In genomic region chr15:77412695-77413094, GRCm38 (mm10) we compare ENCODE assay signal across 18 mouse cellular contexts. TPM values are rescaled to one million over a fixed set of nuclear protein-coding genes. Genes with fewer than 3 reads are reported as not detected.
DNase-seq lines count a peak whose midpoint lies in the region; ATAC-seq and TF ChIP-seq lines count a peak whose summit lies in the region.
"Not testable (repeated sequence)": the region's sequence is repeated elsewhere in the genome, so short reads cannot be mapped to it uniquely, and the experiment has no call there.
"Had no signal": no experiment of that assay in that cellular context is flagged by ENCODE, and none has a peak within 500 bp of the region (broad histone marks: within the 10 kb centered on the region; RNA-seq: fewer than 3 reads in every experiment).

No protein-coding gene starts in this region.

- not testable (repeated sequence) for H3K4me2 ChIP-seq in intestine, embryonic 15.5 days (replicated peaks); liver, embryonic 14.5 days (ENCODE audit: low read depth); stomach, postnatal 0 days (replicated peaks; ENCODE audit: low read depth)

- H3K27ac ChIP-seq in cortical plate, adult 2 months (ENCODE audit: insufficient read depth, low read length); intestine, embryonic 15.5 days; liver, embryonic 14.5 days; stomach, postnatal 0 days (replicated peaks): not testable (repeated sequence)

- not testable (repeated sequence) for TF ChIP-seq EP300 in liver, embryonic 14.5 days (IDR thresholded peaks at IDR 0.05; ENCODE audit: low read depth); stomach, postnatal 0 days (optimal IDR thresholded peaks at IDR 0.05)

- not testable (repeated sequence) for H3K4me1 ChIP-seq in cortical plate, adult 2 months (ENCODE audit: control insufficient read depth, insufficient read depth, low read length); intestine, embryonic 15.5 days (replicated peaks); liver, embryonic 14.5 days (replicated peaks; ENCODE audit: control insufficient read depth in 2 of 2, insufficient read depth in 2 of 2, low read length in 1 of 2); stomach, postnatal 0 days (replicated peaks; ENCODE audit: control insufficient read depth, insufficient read depth)

- DNase-seq in 416B (ENCODE audit: low read depth) (peak; percentile 3), NIH3T3 (ENCODE audit: low read depth) (peak; percentile 58)
- peak; percentile 82 for DNase-seq in heart, adult 11 months
- not testable (repeated sequence) for DNase-seq in liver, embryonic 14.5 days (ENCODE audit: low read depth in 3 of 3, low spot score in 3 of 3); stomach, postnatal 0 days (ENCODE audit: low spot score)

- 0 out of 2 replicates have a peak, but pooled peaks have one; percentile 32 for ATAC-seq in intestine, embryonic 15.5 days
- ATAC-seq in liver, embryonic 14.5 days (ENCODE audit: insufficient read depth): not testable (repeated sequence)
- 0 out of 2 replicates have a peak, but pooled peaks have one; percentile 60 for ATAC-seq in megakaryocyte-erythroid progenitor cell, adult 5-6 weeks (replicated peaks; ENCODE audit: low FRiP score, low TSS enrichment, poor library complexity, severe bottlenecking)
- peak; percentile 30 for ATAC-seq in stomach, postnatal 0 days (ENCODE audit: low FRiP score, low TSS enrichment)

- not testable (repeated sequence) for H3K4me3 ChIP-seq in cortical plate, adult 2 months (ENCODE audit: insufficient read depth, low read length); intestine, embryonic 15.5 days (replicated peaks); liver, embryonic 14.5 days (ENCODE audit: insufficient read depth in 1 of 2, low read depth in 2 of 2, low read length in 2 of 2); stomach, postnatal 0 days (ENCODE audit: low read depth, low read length)

- H3K27me3 ChIP-seq in intestine, embryonic 15.5 days (replicated peaks); liver, embryonic 14.5 days (ENCODE audit: control insufficient read depth, insufficient read depth, low read length); stomach, postnatal 0 days (ENCODE audit: control insufficient read depth, insufficient read depth, low read length): not testable (repeated sequence)

- 22% methylated on average over 4 of the region's 4 CpGs for WGBS in intestine, embryonic 15.5 days
- WGBS in liver, embryonic 14.5 days (ENCODE audit: insufficient replicate concordance): 19% methylated on average over 4 of the region's 4 CpGs
- 24% methylated on average over 4 of the region's 4 CpGs for WGBS in stomach, postnatal 0 days

- TF ChIP-seq CTCF in cortical plate, adult 2 months (IDR thresholded peaks at IDR 0.05; ENCODE audit: extremely low read depth, insufficient read depth, low read length): 0 out of 2 replicates have a peak, but pooled peaks have one; percentile 15
- peak; percentile 33; the same call in 1 of the 2 replicates for TF ChIP-seq CTCF in liver, embryonic 14.5 days (IDR thresholded peaks at IDR 0.05; ENCODE audit: low read depth)
- TF ChIP-seq CTCF in stomach, postnatal 0 days (IDR thresholded peaks at IDR 0.05; ENCODE audit: low read depth): peak; percentile 63

- TF ChIP-seq POLR2A in cortical plate, adult 2 months (IDR thresholded peaks at IDR 0.05; ENCODE audit: extremely low read depth, insufficient read depth, low read length): not testable (repeated sequence)

- not testable (repeated sequence) for H3K9me3 ChIP-seq in intestine, embryonic 15.5 days; liver, embryonic 14.5 days (ENCODE audit: control insufficient read depth, low read length); stomach, postnatal 0 days (ENCODE audit: control insufficient read depth, low read length)

- H3K36me3 ChIP-seq in intestine, embryonic 15.5 days; liver, embryonic 14.5 days (replicated peaks; ENCODE audit: control insufficient read depth, insufficient read depth, low read depth); stomach, postnatal 0 days (ENCODE audit: control insufficient read depth, insufficient read depth, low read length): not testable (repeated sequence)

- not testable (repeated sequence) for H3K9ac ChIP-seq in intestine, embryonic 15.5 days; liver, embryonic 14.5 days (replicated peaks); stomach, postnatal 0 days (ENCODE audit: low read length)

RNA-seq across cellular contexts. Expression of gene Apol9a, which starts 1.8 kb away (rescaled TPM):
- 0.40 and 0.46 TPM in 2 replicates for polyA plus RNA-seq in cortical plate, adult 2 months (2012; rRNA removed)
- polyA plus RNA-seq in intestine, embryonic 15.5 days (2015; fragmentation: Nextera tagmentation; extraction: Ambion mirVana): 0.39 and 0.40 TPM in 2 replicates
- polyA plus RNA-seq in liver, embryonic 14.5 days (2012; rRNA removed): not detected in 2 replicates
- not detected in 2 replicates for polyA plus RNA-seq in liver, embryonic 14.5 days (2014; fragmentation: Nextera tagmentation; extraction: Ambion mirVana)
- not detected in 2 replicates for total RNA-seq in megakaryocyte-erythroid progenitor cell, adult 5-6 weeks (2014; fragmentation: Nextera tagmentation)
- total RNA-seq in megakaryocyte-erythroid progenitor cell, adult 5-6 weeks (2017): 0.99 TPM in 1 of 2 replicates, not detected in the other
- 2.3 and 3.1 TPM in 2 replicates for polyA plus RNA-seq in stomach, postnatal 0 days (2015; fragmentation: Nextera tagmentation; extraction: Ambion mirVana)
- total RNA-seq: gastrocnemius, postnatal 25 days; layer of hippocampus, postnatal 36 days had no signal
- polyA plus RNA-seq: forebrain, embryonic 12.5 days; G1E had no signal

RNA-seq across cellular contexts. Expression of gene Apol7a, which starts 13.8 kb away (rescaled TPM):
- polyA plus RNA-seq in cortical plate, adult 2 months (2012; rRNA removed): 1.1 and 1.2 TPM in 2 replicates
- 7.8 TPM in 2 replicates for polyA plus RNA-seq in intestine, embryonic 15.5 days (2015; fragmentation: Nextera tagmentation; extraction: Ambion mirVana)
- polyA plus RNA-seq in liver, embryonic 14.5 days (2012; rRNA removed): 0.25 and 0.26 TPM in 2 replicates
- 0.56 and 0.69 TPM in 2 replicates for polyA plus RNA-seq in liver, embryonic 14.5 days (2014; fragmentation: Nextera tagmentation; extraction: Ambion mirVana)
- total RNA-seq in megakaryocyte-erythroid progenitor cell, adult 5-6 weeks (2014; fragmentation: Nextera tagmentation): not detected in 2 replicates
- total RNA-seq in megakaryocyte-erythroid progenitor cell, adult 5-6 weeks (2017): not detected in 2 replicates
- 12.7 and 14.5 TPM in 2 replicates for polyA plus RNA-seq in stomach, postnatal 0 days (2015; fragmentation: Nextera tagmentation; extraction: Ambion mirVana)
- total RNA-seq: heart, postnatal 25 days had no signal
- polyA plus RNA-seq: activated CD4-positive, CD25-positive, alpha-beta regulatory T cell, adult 4 months; forebrain, embryonic 12.5 days; G1E; hindbrain, embryonic 16.5 days; neural tube, embryonic 15.5 days had no signal

RNA-seq across cellular contexts. Expression of gene Apol7b, which starts 34.6 kb away (rescaled TPM):
- polyA plus RNA-seq in cortical plate, adult 2 months (2012; rRNA removed): 0.11 and 0.15 TPM in 2 replicates
- 0.13 and 0.30 TPM in 2 replicates for polyA plus RNA-seq in intestine, embryonic 15.5 days (2015; fragmentation: Nextera tagmentation; extraction: Ambion mirVana)
- polyA plus RNA-seq in liver, embryonic 14.5 days (2012; rRNA removed): not detected in 2 replicates
- polyA plus RNA-seq in liver, embryonic 14.5 days (2014; fragmentation: Nextera tagmentation; extraction: Ambion mirVana): not detected in 2 replicates
- 2.3 TPM in 1 of 2 replicates, not detected in the other for total RNA-seq in megakaryocyte-erythroid progenitor cell, adult 5-6 weeks (2014; fragmentation: Nextera tagmentation)
- total RNA-seq in megakaryocyte-erythroid progenitor cell, adult 5-6 weeks (2017): not detected in 2 replicates
- polyA plus RNA-seq in stomach, postnatal 0 days (2015; fragmentation: Nextera tagmentation; extraction: Ambion mirVana): 0.15 TPM in 1 of 2 replicates, not detected in the other
- total RNA-seq: G1E; layer of hippocampus, postnatal 36 days had no signal
- polyA plus RNA-seq: forebrain, embryonic 12.5 days; G1E; heart, embryonic 11.5 days; hindbrain, embryonic 16.5 days; lung, embryonic 15.5 days; neural tube, embryonic 15.5 days had no signal
